Mouse (Mus musculus) skeletal muscle tissue, adult 2 months (tissue): ENCODE results near the gene Prkcq.

ENCODE experiments used
- DNase-seq: peaks from one replicate; pipeline ENCODE4 v3.0.0-alpha.2; 2012; ENCODE audit warnings: low read depth, low spot score

Gene Prkcq

DNA sequence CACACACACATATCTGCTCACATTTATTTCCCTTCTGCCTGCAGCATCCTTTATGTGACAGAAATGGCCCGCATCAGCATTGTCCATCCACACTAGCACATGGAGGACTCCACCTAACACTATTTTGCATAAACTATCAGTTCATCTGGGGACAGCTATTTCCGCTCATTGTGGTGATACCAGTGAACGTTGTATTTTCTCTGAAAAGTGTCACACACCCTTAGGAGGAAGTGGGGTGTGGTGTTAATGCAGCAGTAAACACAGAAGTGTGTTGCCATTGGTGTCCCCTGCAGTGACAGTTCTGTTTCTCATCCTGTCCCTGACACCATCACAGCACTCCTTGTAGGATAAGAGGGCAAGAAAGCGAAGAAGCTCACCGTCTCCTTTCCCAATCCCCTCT lies 46.2 kb downstream of the Prkcq start:
- DNase-seq, result no peak

- no peak for DNase-seq
Measured at GRCm38 (mm10) chr2:11219262-11219661, 47.4 kb downstream of the Prkcq start.

DNA sequence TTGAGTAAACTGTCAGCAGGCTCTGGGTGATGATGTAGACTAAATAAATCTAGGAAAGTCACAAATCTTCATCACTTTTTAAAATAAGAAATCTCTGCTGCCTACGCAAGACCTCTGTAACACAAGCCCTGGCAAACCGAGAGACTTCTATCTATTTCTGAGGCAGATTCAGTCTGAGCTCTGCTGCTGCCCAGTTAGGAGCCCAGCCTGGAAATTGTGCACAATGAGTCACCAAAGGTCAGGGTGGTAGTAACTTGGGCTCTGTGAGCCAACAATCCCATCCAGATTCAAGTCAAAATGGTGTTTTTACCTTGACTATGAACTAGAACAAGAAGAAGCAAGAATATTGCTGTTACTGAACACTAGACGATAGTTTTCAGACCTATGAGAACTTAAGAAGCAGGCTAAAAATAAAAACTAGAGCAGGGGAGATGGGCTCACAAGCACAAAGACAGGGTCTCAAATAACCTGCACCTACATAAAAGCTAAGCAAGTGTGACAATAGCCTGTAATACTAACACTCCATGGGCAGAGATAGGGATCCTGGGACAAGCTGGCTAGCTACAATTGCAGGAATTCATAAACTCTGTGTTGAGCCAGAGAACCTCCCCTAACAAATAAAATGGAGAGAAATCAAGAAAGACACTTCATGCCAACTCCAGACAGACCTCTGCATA lies 53.0 kb downstream of the Prkcq start:
- DNase-seq, result peak; percentile 45

DNA sequence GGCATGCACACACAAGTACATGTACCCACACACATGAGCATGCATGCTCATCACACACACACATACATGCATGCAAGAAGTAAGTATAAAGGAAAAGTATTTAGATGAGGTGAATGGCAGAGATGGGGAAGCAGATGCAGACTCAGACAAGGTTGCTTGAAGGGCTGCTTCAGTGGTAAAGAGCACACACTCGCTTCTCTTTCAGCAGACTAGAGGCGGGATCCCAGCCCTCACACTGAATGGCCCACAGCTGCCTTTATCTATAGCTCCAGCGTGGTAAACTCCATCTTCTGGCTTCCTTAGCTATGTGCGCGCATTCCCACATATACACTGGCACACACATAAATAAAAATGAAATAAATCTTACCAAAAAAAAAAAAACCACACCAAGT lies 53.6 kb downstream of the Prkcq start:
- no peak for DNase-seq

DNA sequence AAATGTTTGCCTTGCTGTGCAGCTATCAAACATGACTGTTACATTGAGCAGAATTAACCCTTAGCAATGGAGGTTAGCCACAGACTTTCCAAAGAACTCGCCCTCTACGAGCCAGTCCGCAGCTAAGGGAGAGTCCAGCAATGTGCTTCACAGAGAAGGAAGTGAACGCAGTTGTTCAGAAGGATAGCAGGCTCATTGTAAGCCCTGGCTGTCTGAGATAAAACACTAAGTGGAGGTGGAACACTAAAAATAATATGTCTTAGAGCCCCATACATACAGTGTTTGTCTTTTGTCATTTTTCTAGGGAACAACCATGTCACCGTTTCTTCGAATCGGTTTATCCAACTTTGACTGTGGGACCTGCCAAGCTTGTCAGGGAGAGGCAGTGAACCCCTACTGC lies 54.6 kb downstream of the Prkcq start:
- no peak for DNase-seq

DNA sequence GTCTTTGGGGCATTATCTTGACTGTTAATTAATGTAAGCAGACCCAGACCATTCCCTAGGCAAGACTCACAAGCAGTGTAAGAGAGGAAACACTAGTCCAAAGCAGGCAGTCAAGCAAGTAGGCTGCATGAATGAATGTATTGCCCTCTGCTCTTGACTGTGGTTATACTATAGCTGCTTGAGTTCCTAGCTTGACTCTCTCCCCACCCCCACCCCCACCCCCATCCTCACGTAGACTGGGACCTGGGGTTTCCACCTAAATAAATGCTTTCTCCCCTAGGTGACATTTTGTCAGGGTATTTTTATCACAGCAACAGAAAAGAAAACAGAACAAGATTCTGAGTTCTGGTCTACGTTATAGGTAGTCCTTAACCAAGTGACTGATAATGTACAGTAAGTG lies 57.2 kb downstream of the Prkcq start:
- no peak for DNase-seq

GRCm38 (mm10) chr2:11231118-11231517 lies 59.2 kb downstream of the Prkcq start:
- no peak for DNase-seq

- DNase-seq, result no peak
Measured at GRCm38 (mm10) chr2:11231988-11232387, 60.1 kb downstream of the Prkcq start.

GRCm38 (mm10) chr2:11238254-11238653 lies 66.3 kb downstream of the Prkcq start:
- DNase-seq, result no peak

GRCm38 (mm10) chr2:11239523-11239922 lies 67.6 kb downstream of the Prkcq start:
- peak; percentile 16 for DNase-seq

GRCm38 (mm10) chr2:11245926-11246325 lies 74.0 kb downstream of the Prkcq start:
- DNase-seq, result no peak

- peak; percentile 25 for DNase-seq
Measured at GRCm38 (mm10) chr2:11253945-11254344, 82.0 kb downstream of the Prkcq start.

DNA sequence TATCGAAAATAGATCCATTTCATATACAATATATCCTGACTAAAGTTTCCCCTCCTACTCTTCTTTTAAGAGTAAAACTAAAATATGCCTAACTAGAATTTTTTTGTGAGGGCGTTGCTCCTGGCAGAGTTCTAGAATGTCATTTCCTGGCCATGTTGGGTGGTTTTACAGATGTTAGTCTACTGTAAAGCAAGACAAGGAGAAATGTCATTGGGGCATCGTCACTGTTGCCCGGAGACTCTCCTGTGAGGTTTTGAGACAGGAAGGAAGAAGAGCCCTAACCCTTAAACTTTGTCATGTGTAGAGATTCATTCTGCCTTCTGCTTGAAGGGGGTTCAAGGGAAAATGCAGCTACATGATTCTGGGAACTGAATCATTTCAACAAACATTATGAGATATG lies 82.5 kb downstream of the Prkcq start:
- DNase-seq, result no peak

DNA sequence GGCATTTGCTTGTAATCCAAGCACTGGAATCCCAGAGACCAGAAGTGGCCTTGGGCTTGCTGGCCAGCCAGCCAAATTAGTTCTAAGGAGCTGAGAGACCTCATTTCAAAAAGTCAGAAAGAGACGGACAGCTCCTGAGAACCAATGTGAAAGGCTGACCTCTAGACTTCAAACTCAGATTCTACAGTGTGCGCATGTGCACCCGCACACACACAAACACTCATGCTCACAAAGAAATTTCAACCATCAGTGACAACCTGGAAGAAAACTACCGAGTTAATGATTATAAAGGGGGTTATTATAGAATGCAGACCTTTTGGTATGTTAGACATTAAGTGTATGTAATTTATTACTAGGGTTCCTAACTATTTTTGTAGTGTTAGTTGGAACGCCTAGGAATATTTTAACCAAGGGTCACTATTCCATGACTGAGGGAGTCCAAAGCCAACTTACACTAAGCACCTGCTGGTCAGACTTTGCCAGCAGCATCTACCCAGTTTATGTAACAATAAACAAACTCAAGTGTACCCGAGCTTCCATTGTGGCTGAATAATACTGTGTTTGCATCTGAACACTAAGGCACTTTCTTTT lies 85.4 kb downstream of the Prkcq start:
- DNase-seq, result no peak

DNA sequence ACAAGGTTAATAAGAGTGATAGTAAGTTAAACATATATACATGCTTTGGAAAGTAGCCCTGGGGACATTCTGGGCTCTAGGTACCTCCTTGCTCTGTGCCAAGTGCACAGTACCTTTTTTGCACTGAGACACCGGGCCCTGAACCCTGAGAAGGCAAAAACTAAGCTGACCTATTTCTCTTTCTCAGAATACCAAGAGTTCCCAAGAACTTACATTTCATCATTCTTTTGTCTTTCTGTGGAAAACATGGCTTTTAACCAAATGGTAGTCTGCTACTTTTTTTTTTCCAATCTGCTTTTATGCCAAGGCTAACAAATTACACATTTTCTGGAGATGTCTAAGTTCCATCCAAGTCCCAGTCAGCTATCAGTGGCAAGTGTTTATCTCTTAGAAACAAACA lies 86.3 kb downstream of the Prkcq start:
- no peak for DNase-seq

- no peak for DNase-seq
Measured at GRCm38 (mm10) chr2:11259361-11259760, 87.5 kb downstream of the Prkcq start.

DNA sequence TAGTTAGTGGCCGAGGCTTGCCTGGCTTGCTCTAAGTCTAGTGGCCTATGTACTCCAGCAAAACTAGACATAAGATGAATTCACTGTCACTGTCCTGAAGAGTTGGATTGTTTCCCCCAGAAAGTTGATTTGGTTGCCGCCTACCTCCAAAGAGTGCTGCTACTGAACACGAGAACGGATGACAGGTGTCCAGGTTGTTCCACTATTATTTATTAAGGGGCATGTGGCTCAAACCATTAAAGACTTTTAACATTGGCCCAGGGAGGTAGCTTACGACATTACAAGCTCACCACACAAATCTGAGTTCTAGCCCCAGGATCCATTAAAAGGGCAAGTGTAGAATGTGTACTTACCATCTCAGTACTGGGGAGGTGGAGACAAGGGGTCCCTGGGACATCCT lies 92.9 kb downstream of the Prkcq start:
- DNase-seq, result no peak

- DNase-seq, result no peak
Measured at GRCm38 (mm10) chr2:11265455-11265854, 93.5 kb downstream of the Prkcq start.

DNA sequence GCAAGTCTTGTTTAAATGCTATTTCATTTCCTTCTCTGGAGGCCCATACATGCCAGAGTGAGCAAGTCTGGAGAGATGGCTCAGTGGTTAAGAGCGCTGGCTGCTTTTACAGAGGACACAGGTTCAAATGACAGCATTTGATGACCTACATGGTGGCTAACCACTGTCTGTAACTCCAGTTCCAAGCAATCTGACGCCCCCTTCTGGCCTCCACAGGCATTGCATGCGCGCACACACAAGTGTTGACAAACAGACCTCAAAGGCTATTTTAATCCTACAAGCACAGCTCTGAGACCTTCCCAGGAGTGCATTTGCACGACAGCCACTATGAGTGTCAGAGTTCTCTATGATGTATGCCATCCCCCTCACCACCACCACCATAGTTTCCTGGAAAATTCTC lies 94.4 kb downstream of the Prkcq start:
- no peak for DNase-seq

DNA sequence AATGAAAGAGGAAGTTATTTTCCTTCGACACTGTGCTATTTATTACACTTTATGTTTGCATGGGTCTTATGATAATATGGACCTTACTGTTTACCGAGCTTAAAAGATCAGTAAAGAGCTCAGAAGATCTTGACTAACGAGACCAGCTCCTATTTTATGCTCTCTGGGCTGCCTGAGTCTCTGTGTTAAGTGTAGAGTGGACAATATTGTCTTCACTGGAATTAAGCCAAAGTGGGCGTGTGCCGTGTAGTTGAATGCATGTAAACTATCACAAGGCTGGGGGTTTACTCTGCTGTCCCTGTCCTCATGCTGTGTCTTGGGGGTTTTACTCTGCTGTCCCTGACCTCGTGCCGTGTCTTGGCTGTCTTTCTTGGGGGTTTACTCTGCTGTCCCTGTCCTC lies 107.1 kb downstream of the Prkcq start:
- no peak for DNase-seq

GRCm38 (mm10) chr2:11280247-11280646 lies 108.3 kb downstream of the Prkcq start:
- DNase-seq, result no peak

DNA sequence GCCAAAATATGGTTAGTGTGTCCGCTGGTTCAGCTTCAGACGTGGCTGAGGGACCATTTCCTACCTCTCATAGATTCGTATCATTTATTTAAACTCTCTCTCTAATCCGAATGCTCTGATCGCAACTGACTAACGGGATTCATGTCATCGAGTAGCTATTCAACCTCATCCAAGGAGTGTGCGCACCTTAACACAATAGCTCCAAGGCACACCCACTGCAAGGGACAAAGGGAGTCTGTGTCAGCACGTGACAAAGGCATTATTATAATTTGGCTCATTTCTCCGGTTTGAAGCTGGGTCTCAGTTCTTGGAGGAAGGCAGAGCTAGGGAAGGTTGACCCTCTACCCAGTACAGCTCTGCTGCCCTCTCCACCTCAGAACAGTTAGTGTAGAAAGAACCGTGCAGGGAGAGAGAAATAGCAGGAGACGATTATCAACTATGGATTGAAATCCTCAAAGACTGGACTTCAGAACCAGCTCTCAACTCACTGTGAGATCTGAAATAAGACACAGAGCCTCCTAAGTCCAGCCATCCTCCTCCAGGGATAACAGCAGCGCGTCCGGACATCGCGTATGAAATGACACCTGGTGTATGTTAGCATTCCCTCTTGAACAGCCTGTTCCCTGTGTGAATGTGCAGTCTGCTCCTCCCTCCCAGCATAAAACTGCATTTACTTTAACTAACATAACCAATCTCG lies 116.1 kb downstream of the Prkcq start:
- DNase-seq, result no peak

DNA sequence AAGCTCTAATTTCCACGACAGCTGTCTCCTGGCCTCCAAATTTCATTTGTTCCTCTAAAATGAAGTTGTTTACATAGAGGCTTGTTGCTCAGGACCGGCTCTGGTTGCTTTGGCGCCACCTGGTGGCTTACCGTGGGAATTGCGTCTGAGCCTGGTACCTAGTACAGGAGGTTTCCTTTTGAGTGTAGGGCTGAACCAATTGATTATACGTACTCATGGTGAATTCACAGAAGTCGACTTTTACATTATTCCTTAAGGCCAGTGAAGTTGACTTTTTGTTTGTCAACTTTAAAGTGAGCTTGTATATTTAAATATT lies 116.6 kb downstream of the Prkcq start:
- DNase-seq, result peak; percentile 55
